ENCODE assay signal across 9 mouse cellular contexts in genomic region chr2:35582341-35582941, GRCm38 (mm10). TPM values are rescaled to one million over a fixed set of nuclear protein-coding genes. Genes with fewer than 3 reads are reported as not detected.
DNase-seq lines count a peak whose midpoint lies in the region; ATAC-seq lines count a peak whose summit lies in the region.
"Had no signal": no experiment of that assay in that cellular context is flagged by ENCODE, and none has a peak within 500 bp of the region (broad histone marks: within the 10 kb centered on the region; RNA-seq: fewer than 3 reads in every experiment).

No protein-coding gene starts in this region.

- under 1% methylated on average over 45 of the region's 46 CpGs for WGBS in forebrain, embryonic 10.5 days
- WGBS in heart, embryonic 15.5 days: under 1% methylated on average over 44 of the region's 46 CpGs
- 2% methylated on average over 45 of the region's 46 CpGs for WGBS in liver, embryonic 16.5 days (ENCODE audit: insufficient replicate concordance)

- H3K27me3 ChIP-seq in forebrain, embryonic 10.5 days (ENCODE audit: poor library complexity, severe bottlenecking): peaks cover 100% of the 10 kb centered on the region
- peaks cover 6% of the 10 kb centered on the region; the same call in 1 of the 2 replicates for H3K27me3 ChIP-seq in heart, embryonic 15.5 days
- H3K27me3 ChIP-seq in liver, embryonic 16.5 days (ENCODE audit: control insufficient read depth, insufficient read depth, low read depth, low read length): peaks cover 61% of the 10 kb centered on the region

- H3K9ac ChIP-seq in heart, embryonic 15.5 days: peak overlapping the region; percentile 77
- peak overlapping the region; percentile 48; the same call in 1 of the 2 replicates for H3K9ac ChIP-seq in liver, embryonic 16.5 days (ENCODE audit: low read depth, low read length)

- peak; percentile 76 for ATAC-seq in heart, embryonic 15.5 days (replicated peaks; ENCODE audit: insufficient number of reproducible peaks, insufficient read depth, low FRiP score, low read depth)
- ATAC-seq in liver, embryonic 16.5 days (ENCODE audit: low read depth): peak; percentile 82

- H3K4me1 ChIP-seq in forebrain, embryonic 10.5 days: peaks cover 38% of the 10 kb centered on the region
- H3K4me1 ChIP-seq in heart, embryonic 15.5 days (replicated peaks): peaks cover 68% of the 10 kb centered on the region
- no peaks in the 10 kb centered on the region for H3K4me1 ChIP-seq in liver, embryonic 16.5 days (ENCODE audit: control insufficient read depth, low read depth, low read length)

- no peaks in the 10 kb centered on the region for H3K9me3 ChIP-seq in forebrain, embryonic 10.5 days
- H3K9me3 ChIP-seq in heart, embryonic 15.5 days (replicated peaks): no peaks in the 10 kb centered on the region
- no peaks in the 10 kb centered on the region for H3K9me3 ChIP-seq in liver, embryonic 16.5 days (replicated peaks; ENCODE audit: control insufficient read depth, low read length)
- H3K9me3 ChIP-seq: G1E had no signal

- H3K36me3 ChIP-seq in forebrain, embryonic 10.5 days (replicated peaks): no peaks in the 10 kb centered on the region
- H3K36me3 ChIP-seq in heart, embryonic 15.5 days: no peaks in the 10 kb centered on the region
- no peaks in the 10 kb centered on the region for H3K36me3 ChIP-seq in liver, embryonic 16.5 days (ENCODE audit: control insufficient read depth, insufficient read depth)
- H3K36me3 ChIP-seq: G1E had no signal

- peak overlapping the region; percentile 89 for H3K4me2 ChIP-seq in heart, embryonic 15.5 days
- H3K4me2 ChIP-seq in liver, embryonic 16.5 days (ENCODE audit: low read depth, low read length): peak overlapping the region; percentile 59

- peak overlapping the region; percentile 66 for H3K4me3 ChIP-seq in forebrain, embryonic 10.5 days
- H3K4me3 ChIP-seq in heart, embryonic 15.5 days: peak overlapping the region; percentile 63
- peak overlapping the region; percentile 50 for H3K4me3 ChIP-seq in liver, embryonic 16.5 days (ENCODE audit: low read depth, low read length)

- DNase-seq in thymus, postnatal 14 days: peak; percentile 5
- no peak for DNase-seq in thymus, postnatal 0 days (ENCODE audit: low spot score)
- peak; percentile 54 for DNase-seq in forebrain, embryonic 10.5 days (ENCODE audit: extremely low spot score, low spot score)
- peak; percentile 88 for DNase-seq in kidney, postnatal 10 days
- peak; percentile 44 for DNase-seq in ovary, postnatal 10 days (ENCODE audit: low spot score)
- DNase-seq in B cell, adult 2 months: no peak

- peak overlapping the region; percentile 79 for H3K27ac ChIP-seq in forebrain, embryonic 10.5 days
- H3K27ac ChIP-seq in heart, embryonic 15.5 days: peak overlapping the region; percentile 98
- no peak overlapping the region for H3K27ac ChIP-seq in liver, embryonic 16.5 days (ENCODE audit: low read length)

RNA-seq across cellular contexts. Expression of gene Dab2ip, which starts 24.4 kb away (rescaled TPM):
- 15.4 and 19.0 TPM in 2 replicates for polyA plus RNA-seq in thymus, postnatal 0 days (2015; fragmentation: Nextera tagmentation; extraction: Ambion mirVana)
- polyA plus RNA-seq in forebrain, embryonic 10.5 days (2016; fragmentation: Nextera tagmentation; extraction: Ambion mirVana): 22.0 and 23.3 TPM in 2 replicates
- 44.0 and 46.9 TPM in 2 replicates for polyA plus RNA-seq in heart, embryonic 15.5 days (2015; fragmentation: Nextera tagmentation; extraction: Ambion mirVana)
- 4.9 and 5.1 TPM in 2 replicates for polyA plus RNA-seq in liver, embryonic 16.5 days (2015; fragmentation: Nextera tagmentation; extraction: Ambion mirVana)

Comparison
In these comparisons a context has a peak if more than half of its experiments do, and no peak if none do; other contexts are left out.
1. DNase-seq: peak in thymus, postnatal 14 days (single experiment), forebrain, embryonic 10.5 days (single experiment), kidney, postnatal 10 days (single experiment) and ovary, postnatal 10 days (single experiment); none in thymus, postnatal 0 days (single experiment) and B cell, adult 2 months (0 of 2).
2. Peak in every context shown above with its lines, with median percentiles within 50 percentile points of each other: H3K4me3 ChIP-seq.